Mouse (Mus musculus): ENCODE measurements around the gene Mrrf.

The Mrrf gene

DNA sequence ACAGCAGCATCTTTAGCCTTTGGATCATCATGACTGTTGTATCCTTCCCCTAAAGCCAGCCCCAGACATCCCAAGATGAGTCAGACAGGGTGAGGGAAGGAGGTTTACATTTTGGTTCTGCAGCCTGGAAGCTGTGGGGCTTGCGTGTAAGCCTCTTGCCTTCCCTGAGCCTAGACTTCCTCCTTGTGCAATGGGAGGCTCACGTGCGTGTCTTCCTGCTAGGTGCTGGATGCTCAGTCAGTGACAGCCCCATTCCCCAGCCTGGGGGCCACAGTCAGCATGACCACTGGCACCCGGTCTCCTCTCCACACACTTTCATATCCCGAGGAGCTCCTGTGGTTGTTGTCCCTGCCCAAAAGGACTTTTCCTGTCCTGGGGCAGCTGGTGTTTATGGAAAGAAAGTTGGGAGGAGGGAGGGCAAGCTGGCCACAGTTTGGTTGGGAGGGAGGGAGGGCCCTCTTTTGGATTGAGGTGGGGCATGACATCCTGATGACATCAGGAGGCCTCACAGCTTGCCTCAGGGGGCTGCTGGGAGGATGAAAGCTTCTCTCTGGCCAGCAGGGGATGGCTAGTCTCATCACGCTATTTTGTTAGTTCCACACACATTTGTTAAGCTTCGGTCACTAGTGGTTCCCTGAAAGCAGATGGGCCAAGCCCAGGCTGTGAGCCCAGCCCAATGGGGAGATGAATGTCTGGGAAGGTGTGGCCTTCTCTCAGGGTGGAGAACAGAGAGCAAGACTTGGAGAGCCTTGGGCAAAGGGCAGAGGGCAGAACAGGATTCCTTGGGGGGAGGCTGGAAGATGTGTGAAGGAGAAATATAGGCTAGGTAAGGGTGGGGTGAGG, 98.6 kb downstream of the Mrrf start:
- DNase-seq (ENCODE audit: low spot score) = no peak

DNA sequence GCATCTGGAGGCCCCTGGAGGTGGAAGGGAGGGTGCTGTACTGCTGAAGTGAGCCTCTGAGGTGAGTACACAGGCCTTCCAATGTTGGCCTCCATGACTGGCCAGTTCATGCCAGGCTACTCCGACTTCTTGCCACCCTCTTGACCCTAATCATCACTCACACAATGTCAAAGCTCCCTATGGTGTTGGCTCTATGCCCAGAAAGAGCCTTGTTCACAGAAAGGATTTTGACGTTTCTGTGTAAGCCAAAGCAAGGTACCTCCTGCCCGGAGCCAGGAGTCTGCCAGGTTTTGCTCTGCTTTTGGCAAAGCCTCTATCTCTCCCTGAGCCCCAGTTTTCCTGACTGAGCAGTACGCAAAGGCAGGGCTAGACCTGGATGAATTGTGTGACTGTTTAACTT, 99.7 kb downstream of the Mrrf start:
- peak; percentile 82 for DNase-seq (ENCODE audit: low spot score)

DNA sequence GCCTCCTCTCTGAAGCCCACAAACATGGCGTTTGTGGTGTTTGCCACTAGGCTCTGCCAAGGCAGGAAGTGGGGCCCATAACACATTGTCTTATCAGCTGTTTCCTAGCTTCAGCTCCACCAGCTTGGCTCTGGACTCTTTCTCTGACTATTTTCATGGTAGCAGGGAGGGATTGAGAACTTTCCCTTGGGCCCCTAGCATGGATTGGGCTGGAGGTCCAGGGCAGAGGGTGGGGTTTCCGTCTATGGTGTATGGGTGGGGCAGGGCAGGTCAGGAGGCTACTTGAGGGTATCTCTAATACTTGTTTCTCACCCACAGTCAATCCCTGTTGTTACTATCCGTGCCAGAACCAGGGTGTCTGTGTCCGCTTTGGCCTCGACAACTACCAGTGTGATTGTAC, 100.7 kb downstream of the Mrrf start:
- no peak for DNase-seq (ENCODE audit: low spot score)

DNA sequence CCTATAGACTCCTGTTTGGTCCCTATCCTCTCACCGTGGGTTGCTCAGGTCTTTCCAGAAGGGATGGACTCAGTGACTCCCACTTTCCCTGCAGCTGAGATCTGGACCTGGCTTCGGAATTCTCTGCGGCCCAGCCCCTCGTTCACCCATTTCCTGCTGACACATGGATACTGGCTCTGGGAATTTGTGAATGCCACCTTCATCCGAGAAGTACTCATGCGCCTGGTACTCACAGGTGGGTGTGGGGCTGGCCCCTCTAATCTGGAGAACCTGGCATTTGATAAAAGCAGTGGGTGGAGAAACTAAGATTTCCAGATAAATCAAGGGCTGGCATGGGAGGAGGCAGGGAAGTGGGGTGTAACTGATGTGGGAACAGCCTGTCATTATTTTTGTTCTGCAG, 101.4 kb downstream of the Mrrf start:
- no peak for DNase-seq (ENCODE audit: low spot score)

DNA sequence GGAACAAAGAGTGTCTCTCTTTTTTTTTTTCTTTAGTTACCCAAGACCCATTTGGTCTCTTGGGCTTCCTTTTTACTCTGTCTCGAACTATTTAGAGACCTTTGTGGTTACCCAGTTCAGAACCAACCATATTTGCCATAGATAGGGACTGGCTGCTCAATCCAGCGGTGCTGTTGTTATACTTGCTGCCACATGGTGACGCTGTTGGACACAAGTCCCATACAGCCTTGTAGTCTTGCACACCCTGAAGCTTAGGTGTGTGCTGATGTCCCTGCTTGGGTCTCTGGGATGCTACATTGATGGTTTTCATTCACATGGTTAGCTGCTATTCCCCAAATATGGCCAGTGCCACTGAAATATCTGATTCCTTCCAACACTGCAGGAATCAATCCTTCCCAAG, 102.3 kb downstream of the Mrrf start:
- no peak for DNase-seq (ENCODE audit: low spot score)

DNA sequence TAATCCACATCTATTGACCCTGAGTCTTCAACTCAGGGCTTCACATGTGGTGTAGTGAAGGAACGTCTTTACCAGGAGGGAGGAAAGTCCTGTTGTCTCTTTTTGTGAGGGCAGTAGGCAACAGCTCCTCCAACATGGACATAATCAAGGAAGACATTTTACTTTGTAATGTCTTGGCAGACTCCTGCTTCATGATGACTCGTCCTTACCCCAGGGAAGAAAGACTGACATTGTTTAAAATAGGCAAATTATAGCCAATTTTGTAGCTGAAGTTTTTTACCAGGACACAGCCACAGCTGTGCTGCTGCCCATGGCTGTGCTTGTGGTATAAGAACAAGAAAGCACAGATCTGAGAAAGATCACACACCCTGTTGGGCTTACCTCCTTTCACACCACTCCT, 102.8 kb downstream of the Mrrf start:
- no peak for DNase-seq (ENCODE audit: low spot score)

Measured in adipocyte (in vitro differentiated cells).